Mouse (Mus musculus) T-helper 2 cell (primary cell): ENCODE data around the gene Scamp1.
"Not testable (repeated sequence)": the region's sequence is repeated elsewhere in the genome, so short reads cannot be mapped to it uniquely, and the experiment has no call there.

Source experiments
- in situ Hi-C: fragments of 300-600 bp; cut with MboI, MseI; formaldehyde crosslinking; loops from one replicate; pipeline ENCODE4 v1.15.1; 2025; ENCODE audit warnings: high pct_unique_total_duplicates

Gene Scamp1

GRCm38 (mm10) chr13:94285281-94285871 is at the start of gene Scamp1:
Gene Scamp1, minus strand, starts transcription at chr13:94285857.
- in situ Hi-C loops = no loop called here

GRCm38 (mm10) chr13:94330392-94330979 is 44.8 kb upstream of the Scamp1 start:
- in situ Hi-C loops = no loop called here

- in situ Hi-C loops = not testable (repeated sequence)
These were observed 43.3 kb upstream of the Scamp1 start for GRCm38 (mm10) chr13:94329005-94329404.

DNA sequence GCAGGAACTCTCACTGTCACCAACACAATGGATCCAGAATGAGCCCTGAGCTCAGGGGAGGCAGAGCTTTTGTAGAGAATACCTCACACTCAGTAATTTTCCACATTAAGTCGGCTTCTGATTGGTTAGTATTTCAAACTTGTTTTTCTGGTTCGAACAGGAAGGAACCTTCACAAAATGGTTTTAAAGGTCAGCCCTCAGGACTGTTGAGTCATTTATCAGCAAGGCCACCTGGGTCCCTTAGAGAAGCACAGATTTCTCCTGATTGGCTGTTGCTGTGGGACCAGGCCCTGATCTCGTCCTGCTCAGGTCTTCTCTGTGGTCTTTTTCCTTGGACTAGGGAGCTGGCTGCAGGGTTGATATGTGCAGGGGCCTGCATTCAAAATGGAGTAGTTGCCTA is 42.4 kb upstream of the Scamp1 start:
- in situ Hi-C loops = no loop called here

GRCm38 (mm10) chr13:94322475-94322874 is 36.8 kb upstream of the Scamp1 start:
- in situ Hi-C loops = no loop called here

DNA sequence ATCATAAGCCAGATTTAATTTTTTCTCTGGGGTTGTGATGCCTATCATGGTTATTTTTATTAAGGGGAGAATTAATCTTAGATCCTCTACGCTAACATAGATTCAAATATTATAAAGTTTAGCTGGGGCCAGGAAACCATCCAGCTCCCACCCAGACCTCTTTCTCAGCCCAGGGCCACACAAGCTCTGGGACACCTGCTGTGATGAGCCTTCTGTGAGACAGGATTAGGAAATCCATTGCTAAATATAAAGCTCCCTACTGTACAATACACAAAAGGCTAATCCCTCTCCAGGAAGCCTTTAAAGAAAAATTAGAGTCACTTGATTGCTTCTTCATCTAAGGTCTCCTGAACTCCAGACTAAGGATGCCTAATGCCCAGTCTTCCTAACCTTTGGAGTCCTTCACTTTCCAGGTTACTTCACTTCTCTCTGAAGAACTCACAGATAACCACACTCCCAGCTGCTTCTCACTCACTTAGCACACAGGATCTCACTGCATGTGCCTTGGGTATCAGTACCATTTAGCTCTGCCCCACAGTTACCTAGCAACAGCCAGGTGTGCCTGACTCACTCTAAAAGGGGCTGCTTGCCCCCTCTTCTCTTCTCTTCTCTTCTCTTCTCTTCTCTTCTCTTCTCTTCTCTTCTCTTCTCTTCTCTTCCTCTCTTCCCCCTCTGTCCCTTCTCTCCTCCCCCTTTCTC is 35.6 kb upstream of the Scamp1 start:
- in situ Hi-C loops = no loop called here

DNA sequence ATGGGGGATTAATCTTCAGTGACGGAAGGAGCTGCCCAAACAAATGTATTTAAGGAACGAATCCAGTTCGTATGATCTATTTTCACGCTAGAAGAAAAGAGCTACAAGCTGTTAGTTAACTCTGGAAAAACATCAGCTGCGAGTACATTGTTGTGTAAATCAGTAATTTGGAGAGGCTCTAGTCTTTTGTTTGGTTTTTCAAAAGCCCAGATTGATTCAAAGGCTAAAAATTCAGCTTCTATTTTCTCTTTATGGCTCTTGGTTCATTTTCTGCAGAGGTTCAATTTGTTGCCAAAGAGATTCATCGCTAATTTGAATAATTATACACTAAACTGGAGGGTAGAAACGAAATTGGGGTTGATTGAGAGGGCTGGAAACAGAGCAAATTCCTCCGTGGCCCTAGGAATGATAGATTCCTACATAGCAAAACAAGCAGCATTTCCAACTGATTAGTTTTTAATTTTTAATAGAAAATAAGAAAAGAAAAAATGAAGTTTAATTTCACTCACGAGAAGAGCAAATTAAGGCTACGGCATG is 31.4 kb upstream of the Scamp1 start:
- in situ Hi-C loops = no loop called here

- in situ Hi-C loops = not testable (repeated sequence)
These were observed 27.2 kb upstream of the Scamp1 start for GRCm38 (mm10) chr13:94312812-94313211.

- in situ Hi-C loops = no loop called here
These were observed 22.6 kb upstream of the Scamp1 start for GRCm38 (mm10) chr13:94308279-94308678.

GRCm38 (mm10) chr13:94307531-94307930 is 21.9 kb upstream of the Scamp1 start:
- in situ Hi-C loops = no loop called here

DNA sequence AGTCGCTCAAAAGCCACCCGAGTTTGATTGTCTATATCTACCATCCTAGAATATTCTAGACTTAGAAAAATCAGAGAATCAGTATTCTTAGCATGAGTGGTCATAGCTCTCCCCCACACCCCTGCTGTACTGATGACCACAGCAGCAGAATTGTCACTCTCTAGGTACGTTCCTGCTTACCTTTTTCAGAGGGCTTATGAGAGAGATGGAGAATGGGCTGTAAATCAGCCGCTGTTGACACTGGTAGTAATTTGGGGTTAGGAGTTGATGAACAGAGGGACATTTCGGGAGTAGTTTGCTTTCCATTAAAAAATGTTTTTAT is 21.3 kb upstream of the Scamp1 start:
- in situ Hi-C loops = no loop called here

DNA sequence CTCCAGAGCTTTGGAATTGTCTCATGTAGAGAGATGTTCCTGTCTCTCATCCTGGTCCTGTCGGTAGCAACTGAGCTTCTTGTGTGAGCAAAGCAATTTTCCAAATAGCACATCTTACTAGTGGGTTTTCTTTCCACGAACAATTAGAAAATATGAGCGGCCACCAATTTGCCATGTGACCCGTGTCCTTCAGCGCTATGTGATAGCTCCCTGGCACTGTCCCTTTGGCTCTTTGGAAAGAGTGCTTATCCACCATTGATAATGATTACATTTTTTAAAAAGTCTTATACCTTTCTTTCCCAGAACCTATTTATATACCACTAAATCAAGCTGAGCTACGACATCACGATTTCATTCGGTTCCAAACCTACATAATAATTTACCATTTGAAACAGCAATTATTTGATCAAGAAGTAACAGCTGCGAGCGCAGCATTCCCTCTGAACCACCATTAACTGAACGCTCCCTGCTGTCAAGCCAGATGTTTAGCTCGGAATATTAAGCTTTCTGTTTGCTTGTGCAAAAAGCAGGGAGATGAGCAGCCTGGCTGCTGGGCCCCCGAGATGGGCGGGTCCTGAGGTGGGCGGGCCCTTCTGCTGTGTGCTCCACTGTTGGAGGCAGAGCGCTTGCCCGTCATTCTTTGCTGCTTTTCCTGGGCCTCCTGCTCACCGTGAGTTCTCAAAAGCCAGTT is 20.8 kb upstream of the Scamp1 start:
- in situ Hi-C loops = no loop called here

GRCm38 (mm10) chr13:94300946-94301538 is 15.4 kb upstream of the Scamp1 start:
- in situ Hi-C loops = no loop called here

GRCm38 (mm10) chr13:94300232-94300631 is 14.6 kb upstream of the Scamp1 start:
- in situ Hi-C loops = no loop called here

DNA sequence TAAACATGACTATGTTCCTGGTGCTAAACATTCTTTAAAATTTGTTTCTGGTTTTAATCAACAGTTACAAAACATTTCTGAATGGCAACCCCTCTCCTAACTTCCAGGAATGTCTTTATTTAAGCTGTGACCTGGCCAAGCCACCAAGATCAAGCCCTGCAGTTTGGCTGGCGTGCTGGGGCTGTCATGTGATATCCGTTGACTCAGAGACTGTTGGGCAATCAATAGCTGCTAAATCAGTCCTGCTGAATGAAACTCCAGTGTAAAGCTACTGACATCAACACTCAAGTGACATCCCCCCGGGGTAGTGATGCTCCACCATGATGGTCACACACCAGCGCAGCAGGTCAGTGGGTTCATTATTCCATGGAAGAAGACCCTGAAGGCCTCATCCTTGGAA is 12.7 kb upstream of the Scamp1 start:
- in situ Hi-C loops = no loop called here

GRCm38 (mm10) chr13:94296371-94296770 is 10.7 kb upstream of the Scamp1 start:
- in situ Hi-C loops = no loop called here

GRCm38 (mm10) chr13:94295922-94296321 is 10.3 kb upstream of the Scamp1 start:
- in situ Hi-C loops = no loop called here

- in situ Hi-C loops = no loop called here
These were observed 9.2 kb upstream of the Scamp1 start for GRCm38 (mm10) chr13:94294886-94295285.

GRCm38 (mm10) chr13:94293911-94294310 is 8.3 kb upstream of the Scamp1 start:
- in situ Hi-C loops = no loop called here

- in situ Hi-C loops = no loop called here
These were observed 538 bp upstream of the Scamp1 start for GRCm38 (mm10) chr13:94286195-94286594.

- in situ Hi-C loops = no loop called here
These were observed 951 bp downstream of the Scamp1 start for GRCm38 (mm10) chr13:94284543-94285269.
